Mouse (Mus musculus) cortical plate, adult 2 months (tissue): Measurements from ENCODE around the gene Dbndd1.

ENCODE experiments used
- CTCF ChIP-seq: fragments of 200-500 bp; IDR thresholded peaks from 2 replicates; pipeline ENCODE4 v1.5.1; 2011; ENCODE audit warnings: mild to moderate bottlenecking, control low read depth, low read length; ENCODE audit not compliant: insufficient read depth; ENCODE audit errors: extremely low read depth
- POLR2A ChIP-seq: fragments of 200-500 bp; IDR thresholded peaks from 2 replicates; pipeline ENCODE4 v1.6.1; 2011; ENCODE audit warnings: mild to moderate bottlenecking, low read length, control low read depth; ENCODE audit not compliant: insufficient read depth; ENCODE audit errors: extremely low read depth

DNA sequence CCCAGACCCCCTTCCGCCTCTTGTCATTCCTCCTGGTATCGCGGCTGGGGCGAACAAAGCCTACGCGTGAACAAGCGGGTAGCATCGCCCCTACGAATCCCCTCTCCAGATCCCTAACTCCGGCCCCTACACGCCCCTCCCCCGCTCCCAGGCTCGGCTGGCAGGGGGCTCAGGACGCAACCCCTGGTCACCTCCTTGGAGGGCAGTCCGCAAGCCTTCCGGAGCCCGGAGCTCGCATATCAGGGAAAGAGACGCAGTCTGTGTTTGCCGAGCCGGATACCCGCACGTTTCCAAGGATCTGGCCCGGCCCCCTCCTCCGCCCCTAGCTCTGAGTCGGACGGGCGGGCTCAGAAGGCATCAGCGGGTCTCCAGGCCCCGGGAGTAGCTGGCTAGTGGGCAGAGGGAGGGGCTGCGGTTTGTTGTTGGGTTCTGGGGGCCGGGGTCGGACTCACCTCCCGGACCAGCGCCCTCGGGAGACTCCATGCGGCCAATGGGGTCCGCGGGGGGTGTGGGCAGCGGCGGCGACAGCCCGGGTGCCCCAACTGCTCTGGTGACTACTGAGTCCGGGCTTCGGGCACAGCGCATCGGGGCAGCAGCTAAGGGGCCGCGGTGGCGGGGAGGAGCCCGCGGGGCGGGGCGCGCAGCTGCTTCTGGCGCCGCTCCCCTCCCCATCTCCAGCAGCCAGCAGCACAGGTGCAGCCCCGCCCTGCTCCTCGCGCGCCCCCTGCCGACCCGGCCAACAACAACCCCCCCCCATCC, at the start of gene Dbndd1:
- TF ChIP-seq POLR2A (no peak), CTCF (no peak)
